Mouse (Mus musculus): ENCODE results near the gene Ccl25.

Ccl25 gene

DNA sequence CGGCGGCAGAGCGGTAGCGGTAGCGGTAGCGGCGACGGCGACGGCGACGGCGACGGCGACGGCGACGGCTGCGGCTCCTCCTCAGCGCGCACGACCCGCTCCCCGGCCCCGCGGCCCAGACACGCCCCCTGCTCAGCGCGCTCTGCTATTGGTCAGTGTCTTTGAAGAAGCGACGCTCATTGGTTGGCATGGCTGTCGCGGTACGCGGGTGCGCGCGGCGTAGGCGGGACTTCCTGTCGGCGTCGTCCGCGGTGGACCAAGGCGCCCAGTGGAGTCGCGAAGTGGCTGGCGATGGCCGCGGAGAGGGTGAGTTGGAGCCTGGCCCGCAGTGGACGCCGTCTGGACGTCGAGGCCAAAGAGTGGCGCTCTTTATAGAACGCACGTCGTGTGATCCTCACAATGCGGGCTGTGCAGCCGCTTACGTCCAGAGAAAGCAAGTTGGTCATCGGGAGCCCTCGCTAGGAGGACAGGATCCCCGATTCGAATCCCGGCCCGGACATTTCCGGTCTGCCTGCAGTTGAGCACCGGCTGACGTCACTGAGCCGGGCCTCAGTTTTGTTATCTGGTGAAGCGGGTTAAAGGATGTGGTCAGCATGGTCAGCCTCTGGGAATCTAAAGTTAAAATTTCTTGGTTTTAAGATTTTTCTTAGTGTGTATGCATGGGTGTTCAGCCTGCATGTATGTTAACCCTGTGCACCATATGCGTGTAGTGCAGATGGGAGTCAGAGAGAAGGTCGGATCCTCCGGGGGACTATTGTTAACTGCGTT is at the start of gene Ccl25, which contains the start of gene Elavl1:
Gene Ccl25, plus strand, starts transcription at position 228 of the 768 bp plus-strand sequence.
Gene Elavl1, minus strand, starts transcription at position 431 of the 768 bp plus-strand sequence.
- DNase-seq = peak; percentile 96

DNA sequence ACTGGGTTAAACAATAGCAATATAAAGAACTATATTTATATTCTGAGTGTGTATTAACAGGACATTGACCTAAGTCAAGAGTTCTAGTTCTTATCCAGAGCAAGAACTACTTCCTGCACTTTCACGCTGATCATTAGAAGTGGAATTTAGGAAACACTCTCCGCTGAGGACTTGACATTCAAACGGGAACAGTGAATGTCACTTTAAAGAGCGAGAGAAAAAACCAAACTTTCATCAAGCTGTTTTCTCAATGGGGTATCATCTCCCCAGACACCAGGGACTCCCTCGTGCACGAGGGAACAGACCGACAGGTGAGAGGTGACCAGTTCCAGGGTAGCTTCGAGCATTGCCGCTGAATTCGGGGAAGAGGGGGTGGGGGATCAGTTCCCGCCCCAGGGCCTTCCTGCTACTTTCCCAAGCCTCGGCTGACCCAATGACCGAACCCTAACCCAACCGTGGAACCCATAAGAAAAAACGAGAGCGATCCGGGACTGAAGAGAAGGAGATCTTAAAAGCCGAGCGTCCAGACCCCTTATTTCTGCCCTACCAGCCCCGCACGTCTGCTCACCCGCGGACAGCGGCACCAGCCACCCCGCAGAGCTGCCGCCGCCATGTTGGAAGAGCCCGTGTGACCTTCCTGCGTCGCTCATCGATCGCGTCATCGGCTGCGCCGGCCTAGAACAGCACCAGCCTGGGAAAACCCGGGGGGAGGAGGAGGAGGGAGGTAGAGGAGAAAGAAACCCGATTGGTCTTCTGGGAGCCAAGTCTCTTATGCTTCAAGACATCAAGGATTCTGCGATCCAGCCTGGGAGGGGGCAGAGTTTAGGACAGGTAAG is 49.5 kb upstream of the Ccl25 start, which contains the start of gene Timm44:
Gene Timm44, minus strand, starts transcription at position 639 of the 836 bp plus-strand sequence.
- DNase-seq = peak; percentile 94

GRCm38 (mm10) chr8:4276111-4276465 is 48.9 kb upstream of the Ccl25 start:
- DNase-seq = no peak

DNA sequence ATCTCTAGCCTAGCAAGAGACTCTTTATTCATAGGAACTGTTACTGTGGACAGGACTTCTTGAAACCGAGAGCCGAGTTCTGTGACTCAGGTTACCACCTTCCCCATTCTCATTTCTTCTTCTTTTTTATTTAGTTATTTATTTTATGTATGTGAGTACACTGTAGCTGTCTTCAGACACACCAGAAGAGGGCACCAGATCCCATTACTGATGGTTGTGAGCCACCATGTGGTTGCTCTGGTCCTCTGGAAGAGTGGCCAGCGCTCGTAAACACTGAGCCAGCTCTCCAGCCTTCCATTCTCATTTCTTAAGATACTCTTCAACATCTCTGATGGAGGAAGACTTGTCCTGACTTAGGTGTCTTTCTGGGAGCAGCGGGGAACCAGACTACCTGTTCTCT is 32.3 kb upstream of the Ccl25 start:
- no peak for DNase-seq

- DNase-seq = no peak
These were observed 27.2 kb upstream of the Ccl25 start for GRCm38 (mm10) chr8:4297822-4298221.

- DNase-seq = no peak
These were observed 20.9 kb upstream of the Ccl25 start for GRCm38 (mm10) chr8:4304124-4304547.

DNA sequence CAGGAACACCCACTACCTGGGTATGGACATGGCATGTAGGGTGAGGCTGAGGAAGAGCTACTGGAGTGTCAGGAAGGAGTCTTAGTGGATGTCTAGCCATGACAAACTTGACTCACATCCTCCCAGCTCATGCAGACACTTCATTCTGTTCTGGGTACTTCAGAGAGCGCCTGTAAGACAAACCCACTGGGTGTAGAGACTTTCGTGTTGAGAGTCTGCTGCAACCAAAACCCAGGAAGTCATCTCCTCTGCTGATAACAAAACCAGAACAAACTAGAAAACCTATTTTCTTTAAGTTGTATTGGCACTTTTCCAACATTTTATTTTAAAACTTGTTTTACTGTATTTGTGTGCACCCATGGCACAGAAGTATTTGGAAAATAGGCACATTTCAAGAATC is 19.2 kb upstream of the Ccl25 start:
- no peak for DNase-seq

DNA sequence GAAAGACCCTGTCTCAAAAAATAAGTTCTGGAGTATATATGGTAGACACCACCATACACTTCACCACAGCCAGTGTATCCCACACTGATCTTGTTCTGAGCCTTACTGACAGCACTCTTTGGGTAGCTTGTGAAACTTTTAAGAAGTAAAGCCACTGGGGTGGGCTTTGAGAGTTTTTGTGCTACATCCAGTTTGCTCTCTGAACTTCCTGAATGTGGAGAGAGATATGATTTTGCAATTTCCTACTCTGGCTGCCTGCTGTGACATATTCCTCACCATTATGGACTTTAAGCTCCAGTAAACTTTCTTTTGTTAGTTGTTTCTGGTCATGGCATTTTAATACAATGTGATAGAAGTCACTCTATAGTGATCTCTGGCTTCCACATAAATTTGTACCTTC is 12.9 kb upstream of the Ccl25 start:
- no peak for DNase-seq

DNA sequence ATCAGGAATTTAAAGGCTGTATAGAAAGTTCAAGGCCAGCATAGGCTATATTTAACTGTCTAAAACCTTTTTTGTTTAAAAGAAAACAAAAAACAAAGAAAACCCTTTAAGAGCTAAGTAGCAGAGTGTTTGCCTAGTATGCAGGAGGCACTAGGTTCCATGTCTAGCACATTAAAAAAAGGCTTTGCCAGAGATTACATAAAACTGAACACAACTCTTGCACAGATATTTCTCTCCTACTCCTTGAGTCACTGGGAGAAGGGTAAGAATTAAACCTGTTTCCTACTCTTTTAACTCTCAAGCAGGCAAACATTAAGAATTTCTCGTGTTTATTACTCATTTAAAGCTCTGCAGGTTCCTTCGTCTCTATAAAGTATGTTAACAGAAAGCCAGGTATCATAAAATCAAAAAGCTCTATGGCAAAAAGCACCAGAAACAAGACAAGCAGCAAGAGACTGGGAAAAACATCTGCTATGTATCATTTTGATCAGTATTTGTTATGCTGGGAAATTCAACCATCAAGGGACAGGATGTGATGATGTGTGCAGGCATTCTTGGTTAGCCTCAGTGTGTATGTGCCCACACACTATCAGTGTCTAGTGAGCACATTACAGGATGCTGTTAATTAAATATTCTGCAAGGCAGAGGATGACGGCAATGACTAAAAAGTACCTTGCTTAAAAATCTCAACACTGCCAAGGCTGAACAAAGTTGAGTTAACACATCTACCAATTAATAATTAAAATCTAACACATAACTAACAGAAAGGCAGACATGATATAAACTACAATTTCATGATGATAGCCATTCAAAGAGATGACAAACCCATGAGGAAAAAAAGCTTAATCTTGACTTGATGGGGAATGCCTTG is 11.5 kb upstream of the Ccl25 start:
- DNase-seq = no peak

- DNase-seq = no peak
These were observed 10.2 kb upstream of the Ccl25 start for GRCm38 (mm10) chr8:4314852-4315251.

DNA sequence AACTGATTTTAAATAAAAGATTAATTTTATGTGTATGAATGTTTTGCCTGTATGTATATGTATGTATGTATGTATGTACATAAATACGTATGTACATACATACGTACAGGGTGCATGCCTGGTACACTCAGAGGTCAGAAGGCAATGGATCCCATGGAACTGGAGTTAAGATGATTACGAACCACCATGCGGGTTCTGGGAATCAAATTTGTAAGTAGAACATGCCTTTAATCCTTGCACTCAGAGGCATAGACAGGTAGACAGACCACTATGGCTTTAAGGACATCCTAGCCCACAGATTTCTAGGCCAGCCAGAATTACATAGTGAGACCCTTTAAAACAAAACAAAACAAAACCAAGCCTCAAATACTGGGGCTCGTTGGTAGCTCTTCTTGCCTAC is 6.9 kb upstream of the Ccl25 start:
- no peak for DNase-seq

DNA sequence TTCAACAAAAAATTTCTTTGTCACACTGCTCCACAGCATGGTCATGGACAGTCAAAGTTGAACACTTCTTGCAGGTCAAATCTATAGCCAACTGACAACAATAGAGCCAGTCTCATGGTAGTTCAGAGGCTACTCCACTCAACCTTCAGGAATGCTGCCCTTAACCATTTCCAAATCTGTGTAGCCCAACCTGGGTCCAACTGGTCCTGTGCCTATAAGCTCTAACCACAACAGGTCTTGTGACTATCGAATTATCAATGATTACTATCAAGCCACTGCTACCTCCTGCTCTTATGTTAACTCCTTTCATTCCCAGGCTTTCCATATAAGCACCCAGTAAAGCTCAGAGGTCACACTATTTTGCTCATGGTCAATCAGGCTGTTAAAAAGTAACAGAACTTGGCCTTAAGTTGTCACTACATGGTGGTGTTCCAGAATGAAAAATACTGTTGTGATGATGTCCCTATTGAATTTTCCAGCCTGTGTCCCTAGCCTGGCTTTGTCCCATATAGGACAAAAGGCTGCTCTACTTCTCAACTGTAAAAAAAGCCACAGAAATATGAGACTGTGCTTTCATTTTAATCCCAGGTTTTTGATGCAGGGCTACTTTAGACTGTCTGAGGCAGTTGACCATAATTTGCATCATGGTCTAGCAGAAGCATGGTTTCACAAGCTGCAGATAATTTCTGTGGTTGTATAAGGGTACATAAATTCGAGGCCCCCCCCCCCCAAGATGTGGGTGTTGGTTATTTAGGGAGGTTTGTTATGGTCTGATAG is 6.0 kb upstream of the Ccl25 start:
- DNase-seq = no peak

DNA sequence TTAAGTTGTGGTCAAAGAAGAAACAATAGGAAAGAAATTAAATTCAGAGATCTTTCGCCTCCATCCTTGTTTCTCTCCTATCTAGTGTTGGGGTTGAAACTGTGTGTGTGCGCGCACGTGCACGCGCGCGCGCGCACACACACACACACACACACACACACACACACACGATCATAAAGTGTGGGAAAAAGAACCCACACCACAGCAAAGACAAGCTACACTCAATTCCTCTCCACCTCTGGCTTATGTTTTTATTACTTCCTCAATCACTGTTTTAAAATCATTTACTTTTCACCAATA is 5.5 kb upstream of the Ccl25 start:
- no peak for DNase-seq

DNA sequence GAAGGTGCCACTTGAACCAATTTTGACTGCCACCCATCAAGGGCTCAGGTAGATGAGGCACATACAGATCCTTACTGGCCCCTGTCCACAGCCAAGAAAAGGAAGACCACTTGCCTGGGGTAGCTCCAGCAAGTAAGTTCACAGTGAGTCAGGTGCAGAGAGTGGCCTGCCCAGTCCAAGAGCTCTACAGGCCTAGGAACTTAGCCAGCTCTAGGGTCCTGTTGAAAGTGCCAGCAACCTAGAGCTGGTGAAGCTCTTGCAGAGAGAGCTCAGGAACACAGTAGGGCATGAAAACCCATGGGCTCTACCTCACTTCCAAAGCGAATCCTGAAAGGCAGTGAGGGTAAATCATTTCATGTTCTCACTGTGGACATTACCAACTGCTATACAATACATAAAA is 4.6 kb upstream of the Ccl25 start:
- DNase-seq = no peak

DNA sequence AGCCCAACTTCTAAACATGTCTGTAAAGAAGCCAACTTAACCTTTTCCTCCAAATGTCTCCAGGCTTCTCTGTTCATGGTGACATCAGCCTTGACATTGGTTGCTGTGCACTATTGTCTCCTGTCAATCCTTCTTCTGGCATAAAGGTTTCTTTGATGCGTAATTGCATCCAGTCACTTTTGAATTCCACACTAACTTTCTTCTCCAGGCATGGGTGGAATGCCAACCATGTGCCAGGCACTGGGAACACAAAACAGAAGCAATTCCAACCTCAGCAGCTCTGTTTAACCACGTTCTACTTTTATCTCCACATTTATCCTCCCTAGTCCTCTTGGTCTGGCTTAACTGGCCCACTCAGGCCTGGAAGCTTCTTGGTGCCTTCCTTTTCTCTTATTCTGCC is 4.0 kb upstream of the Ccl25 start:
- DNase-seq = no peak

- peak; percentile 63 for DNase-seq
These were observed 2.5 kb upstream of the Ccl25 start for GRCm38 (mm10) chr8:4322470-4322869.

DNA sequence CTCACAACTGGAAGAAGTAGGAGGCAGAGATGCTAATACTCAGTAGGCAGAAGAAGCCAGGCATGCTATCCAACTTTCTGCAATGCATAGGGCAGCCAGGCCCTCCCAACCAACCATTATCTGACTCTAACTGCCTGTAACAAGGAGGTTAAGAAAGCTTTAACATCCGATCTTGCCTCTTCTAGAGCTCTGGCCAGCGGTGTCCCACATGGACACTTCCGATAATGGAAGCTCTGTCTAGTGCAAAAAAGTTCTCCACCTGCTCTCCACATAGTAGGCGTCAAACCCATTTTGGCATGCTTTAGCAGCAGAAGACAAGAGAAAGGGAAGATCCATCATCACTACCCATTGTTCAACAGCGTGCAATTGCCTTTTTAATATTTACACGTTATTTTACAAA is 1.1 kb upstream of the Ccl25 start:
- no peak for DNase-seq

- DNase-seq = no peak
These were observed 485 bp upstream of the Ccl25 start for GRCm38 (mm10) chr8:4324525-4324924.

- DNase-seq = no peak
These were observed 684 bp downstream of the Ccl25 start for GRCm38 (mm10) chr8:4325751-4326036.

DNA sequence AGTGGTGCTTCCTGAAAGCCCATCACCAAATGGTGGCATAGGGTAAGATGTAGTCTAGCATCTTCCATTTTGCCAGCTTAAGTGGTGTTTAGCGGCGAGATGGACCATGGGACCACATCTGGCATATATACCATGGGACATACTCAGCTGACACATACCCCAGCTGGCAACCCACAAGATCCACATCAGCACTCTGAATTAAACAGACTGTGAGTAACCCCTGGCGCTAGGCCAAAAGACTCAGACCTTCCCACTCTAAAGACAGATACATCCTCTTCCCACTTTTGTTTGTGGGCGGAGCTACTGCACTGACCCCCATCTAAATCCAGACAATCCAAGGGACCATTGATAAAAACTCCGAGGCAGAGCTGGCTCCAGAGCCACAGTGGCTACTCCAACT is 4.0 kb downstream of the Ccl25 start:
- DNase-seq = no peak

DNA sequence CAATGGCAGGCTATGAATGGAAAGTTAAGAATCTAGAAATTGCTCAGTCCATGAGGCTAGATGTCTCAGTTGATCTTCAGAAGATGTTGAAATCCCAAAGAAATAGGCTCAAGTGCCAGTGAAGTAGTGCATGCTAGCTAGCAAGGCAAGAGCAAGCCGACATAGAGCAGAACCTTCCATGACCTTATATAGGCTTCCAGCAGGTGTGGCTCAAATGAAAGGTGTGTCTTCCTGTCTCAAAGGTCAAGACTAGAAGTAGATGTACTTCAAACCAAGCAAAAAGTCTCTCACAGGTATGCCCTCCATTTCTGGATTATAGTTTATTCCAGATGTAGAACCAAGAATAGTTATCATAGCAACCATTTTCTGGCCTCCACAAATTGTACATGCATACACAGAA is 9.0 kb downstream of the Ccl25 start:
- DNase-seq = no peak

GRCm38 (mm10) chr8:4335678-4336077 is 10.7 kb downstream of the Ccl25 start:
- no peak for DNase-seq

DNA sequence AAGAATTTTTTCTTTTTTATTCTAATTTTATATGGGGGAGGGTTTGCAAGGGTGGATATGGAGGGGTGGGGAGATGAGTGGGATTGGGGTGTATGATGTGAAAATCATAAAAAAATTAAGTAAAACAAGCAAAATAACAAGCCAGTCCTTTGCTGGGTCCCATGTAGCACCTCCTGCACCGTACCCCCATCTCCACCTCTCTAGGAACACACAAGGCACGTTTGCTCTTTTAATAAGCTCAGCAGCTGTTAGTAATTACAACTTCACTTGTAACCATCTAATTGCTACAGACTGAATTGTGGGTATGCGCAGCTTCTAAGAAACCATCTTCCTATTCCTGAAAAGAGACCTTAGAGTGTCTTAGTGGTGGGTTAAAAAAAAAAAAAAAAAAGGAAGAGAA is 15.2 kb downstream of the Ccl25 start:
- no peak for DNase-seq

All from cerebellum, adult 11 months (tissue).